Mouse (Mus musculus) layer of hippocampus, postnatal 25 days (tissue): ENCODE measurements at regions not wholly inside any gene's neighbourhood (a gene's known extent, or its start where the extent isn't known, plus 50 kb on each side); places are given as distances from the start of the nearest gene placed in this dataset.
"Not testable (repeated sequence)": the region's sequence is repeated elsewhere in the genome, so short reads cannot be mapped to it uniquely, and the experiment has no call there.

Experiments used
- DNase-seq, 2 experiments: peaks; one replicate each; pipeline ENCODE4 v3.0.0; 2022; ENCODE audit warnings: mixed read lengths in 2 of 2, low spot score in 1 of 2; ENCODE audit errors: extremely low spot score in 1 of 2

DNA sequence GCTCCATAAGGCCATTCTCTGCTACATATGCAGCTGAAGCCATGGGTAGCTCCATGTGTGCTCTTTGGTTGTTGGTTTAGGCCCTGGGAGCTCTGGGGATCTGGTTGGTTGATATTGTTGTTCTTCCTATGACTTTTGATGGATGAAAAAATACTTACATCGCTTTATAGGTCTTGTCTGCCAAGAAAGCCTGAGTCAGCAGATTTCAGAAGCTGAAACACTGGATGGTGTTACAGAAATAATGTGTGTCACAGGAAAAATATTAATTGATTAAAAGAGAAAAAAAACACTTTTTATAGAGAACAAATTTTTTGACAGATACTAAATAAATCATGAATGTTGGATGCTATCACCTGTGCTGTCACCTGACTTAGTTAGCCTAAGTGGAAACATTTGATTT is 52.4 kb upstream of the Plxna2 start:
- DNase-seq, result no peak

DNA sequence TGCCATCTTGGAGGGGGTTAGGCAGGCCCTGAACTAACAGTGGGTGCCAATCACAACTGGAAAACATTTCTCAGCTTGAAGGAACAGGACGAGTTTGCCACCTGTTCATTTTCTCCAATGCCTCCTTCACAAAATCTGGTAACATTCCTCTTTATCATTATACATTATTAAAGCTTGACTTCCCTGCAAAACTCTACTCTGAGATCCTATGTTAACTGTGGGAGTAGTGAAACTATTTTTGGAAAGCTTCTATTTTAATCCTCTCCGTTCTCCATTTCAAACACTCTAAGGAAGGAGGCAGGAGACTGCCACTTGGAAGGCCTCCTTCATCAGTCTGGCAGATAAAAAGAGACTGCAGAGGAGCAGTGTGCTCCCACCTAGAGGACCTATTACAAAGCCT is 54.1 kb upstream of the Plxna2 start:
- no peak for DNase-seq

DNA sequence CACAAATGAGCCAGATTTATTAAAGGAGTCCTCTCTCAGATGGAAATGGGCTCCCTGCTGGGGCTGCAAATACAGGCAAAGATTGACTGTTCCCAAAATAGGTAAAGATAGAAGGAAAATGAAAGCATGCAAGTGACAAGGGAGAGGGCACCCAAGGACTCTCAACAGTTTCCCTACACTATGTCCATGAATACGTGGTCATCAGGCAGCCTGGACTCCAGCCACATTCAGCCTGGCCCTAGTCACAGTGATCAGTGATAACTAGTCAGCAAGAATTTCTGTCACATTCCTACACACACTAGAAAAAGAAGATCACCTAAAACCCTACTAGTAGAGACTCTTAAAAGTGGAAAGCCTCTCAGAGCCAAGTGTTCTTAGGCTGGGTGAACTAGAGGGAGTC is 56.9 kb upstream of the Plxna2 start:
- DNase-seq, result no peak

DNA sequence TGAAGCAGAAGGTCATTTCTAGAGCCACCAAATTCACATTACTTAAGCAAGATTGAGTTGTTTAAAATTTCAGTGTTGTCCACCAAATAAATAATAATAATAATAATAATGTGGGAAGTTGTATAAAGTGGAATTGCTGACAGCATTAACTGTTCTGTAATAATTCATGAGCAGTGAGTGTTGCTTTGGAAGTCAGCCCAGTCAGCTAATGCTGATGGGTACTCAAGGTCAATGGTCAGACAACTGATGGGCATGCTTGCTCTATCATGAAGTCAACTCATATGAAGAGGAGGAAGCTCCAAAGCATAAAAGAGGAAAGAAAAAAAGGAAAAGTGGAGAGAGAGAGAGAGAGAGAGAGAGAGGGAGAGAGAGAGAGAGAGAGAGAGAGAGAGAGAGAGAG is 69.4 kb upstream of the Plxna2 start:
- DNase-seq, result no peak

DNA sequence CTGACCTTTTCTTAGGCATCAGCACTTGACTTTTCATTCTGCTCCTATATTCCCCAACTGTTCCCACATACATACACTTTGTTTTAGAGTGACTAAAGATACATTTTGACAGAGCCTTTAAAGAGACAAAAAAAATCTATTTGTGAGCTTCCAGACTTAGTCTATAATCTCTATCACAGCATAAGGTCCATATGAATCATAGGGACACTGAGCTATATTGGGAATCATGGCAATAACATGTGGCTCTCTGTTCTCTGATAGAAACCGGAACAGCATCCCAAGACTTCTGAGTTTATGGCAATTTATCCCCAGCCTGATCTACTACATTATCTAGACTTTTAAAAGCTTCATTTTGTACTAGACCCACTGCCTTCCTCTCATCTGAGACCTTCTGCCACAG is 69.8 kb upstream of the Plxna2 start:
- DNase-seq, result no peak

DNA sequence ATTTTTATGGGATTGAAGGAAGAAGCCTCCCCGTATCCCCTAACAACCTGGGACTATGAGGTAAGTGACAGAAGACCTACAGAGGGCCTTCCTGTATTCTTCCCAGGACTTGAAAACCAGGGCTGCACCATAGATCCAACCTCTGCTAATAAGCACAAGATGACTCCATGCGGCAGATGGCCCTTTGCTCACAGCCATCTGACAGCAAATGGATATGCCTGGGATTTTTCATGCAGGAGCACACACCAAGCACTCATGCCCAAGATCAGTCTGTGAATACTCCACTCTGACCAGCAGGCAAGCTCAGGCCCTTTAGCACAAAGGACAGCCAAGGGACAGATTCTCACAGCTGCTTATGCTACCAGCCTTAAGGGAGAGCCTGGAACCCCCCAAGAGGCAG is 77.1 kb upstream of the Plxna2 start:
- no peak for DNase-seq

DNA sequence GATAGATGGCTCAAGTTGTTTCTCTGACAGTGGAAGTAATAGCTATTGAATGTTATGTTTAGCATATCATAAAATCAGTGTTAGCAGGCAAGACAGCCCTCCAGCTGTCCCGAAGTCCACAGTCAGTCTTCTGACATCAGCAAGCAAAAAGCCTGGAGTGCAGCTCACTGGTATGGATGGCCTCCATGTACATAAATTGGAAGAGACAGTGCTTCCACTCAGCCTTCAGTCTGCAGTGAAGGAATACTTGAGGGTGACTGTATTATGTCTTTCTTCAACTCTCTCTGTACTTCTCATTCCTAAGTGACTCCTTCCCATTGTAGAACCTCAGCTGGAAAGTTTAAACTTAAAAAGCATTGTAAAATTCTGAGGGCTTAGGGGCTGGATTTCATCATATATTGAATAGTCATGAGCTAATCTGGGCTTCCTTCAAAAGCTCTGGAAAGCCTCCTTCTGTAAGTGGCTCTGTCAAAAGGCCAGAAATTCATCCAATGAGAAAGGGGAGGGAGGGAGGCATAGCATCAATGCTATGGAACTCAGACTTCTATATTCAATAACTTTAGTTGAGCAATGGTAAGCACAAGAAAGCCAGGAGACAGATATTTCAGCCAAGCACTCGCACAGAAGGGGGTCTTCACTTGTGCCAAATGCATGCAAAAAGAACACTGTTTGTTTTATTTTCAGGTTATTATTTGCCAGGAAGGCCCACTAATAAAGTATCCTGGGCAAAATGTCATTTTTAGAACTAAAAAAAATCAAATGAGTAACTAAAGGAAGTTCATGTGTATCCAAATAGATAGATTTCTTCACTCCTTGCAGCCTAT is 90.5 kb upstream of the Plxna2 start:
- no peak for DNase-seq

DNA sequence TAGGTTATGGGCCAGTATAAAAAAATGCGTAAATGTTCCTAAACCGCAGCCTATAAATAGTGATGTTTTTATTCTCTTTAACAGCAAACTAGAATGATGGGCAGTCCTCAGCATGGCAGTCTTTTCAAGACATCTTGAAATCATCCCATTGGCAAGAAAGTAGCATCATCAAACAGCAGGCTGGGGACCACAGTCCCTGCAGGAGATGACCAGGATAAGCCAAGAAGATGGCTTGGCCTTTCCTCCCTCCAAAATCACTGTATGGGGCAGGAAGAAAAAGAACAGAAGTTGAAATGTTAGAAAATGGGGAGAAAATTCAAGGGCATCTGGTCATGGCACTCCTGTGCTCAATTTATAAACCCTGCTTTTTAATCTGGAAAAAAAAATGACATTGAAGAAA is 93.0 kb upstream of the Plxna2 start:
- no peak for DNase-seq

DNA sequence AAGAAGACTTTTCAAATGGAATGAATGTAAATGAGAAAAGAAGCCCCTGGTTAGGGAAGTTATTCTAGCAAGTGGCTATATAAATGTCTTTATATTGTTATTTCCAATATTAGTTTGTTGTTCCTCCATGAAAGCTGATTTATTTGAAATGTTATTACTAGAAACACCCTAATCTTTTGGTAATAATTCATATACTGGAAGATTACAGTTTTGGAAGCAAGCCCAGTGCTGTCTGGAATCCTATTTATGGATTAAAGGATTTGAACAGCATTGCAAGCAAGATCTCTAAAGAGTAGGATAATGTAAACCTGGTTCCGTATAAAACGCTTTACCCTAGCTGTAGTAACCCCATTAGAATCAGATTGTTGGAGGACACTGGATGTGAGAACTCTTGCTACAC is 96.8 kb upstream of the Plxna2 start:
- DNase-seq, result no peak

DNA sequence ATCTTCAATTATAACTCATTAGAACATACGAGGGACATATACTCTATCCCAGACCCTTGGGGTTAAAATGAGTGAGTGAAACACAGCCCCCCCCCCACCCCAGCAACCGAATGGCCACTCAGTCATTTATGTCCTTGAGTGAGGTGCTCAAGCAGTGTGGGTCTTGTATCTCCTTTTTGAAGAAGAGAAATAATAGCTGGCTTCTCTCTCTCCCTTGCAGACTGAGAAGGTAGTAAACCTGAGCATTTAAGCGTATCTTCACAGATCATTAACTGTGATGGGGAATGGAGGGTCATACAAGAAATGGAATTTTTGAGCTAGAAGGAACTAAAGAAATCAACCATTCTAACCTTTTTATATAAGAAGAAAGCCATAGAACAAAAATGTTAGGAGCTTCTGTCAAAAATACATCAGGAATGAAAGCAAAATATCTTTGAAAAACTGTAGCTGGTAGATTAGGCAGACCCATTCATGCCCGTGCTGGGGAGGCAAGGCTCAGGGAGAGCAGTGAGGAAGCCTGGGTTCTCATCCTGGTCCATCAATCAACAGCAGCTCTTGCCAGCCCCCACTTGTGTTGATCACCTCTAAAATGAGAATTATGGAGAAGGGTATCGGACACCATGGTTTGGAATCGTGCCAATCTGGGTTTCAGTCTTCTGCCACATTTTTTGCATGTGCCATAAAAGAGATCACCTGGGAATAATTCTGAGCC is 98.4 kb upstream of the Plxna2 start:
- no peak for DNase-seq

DNA sequence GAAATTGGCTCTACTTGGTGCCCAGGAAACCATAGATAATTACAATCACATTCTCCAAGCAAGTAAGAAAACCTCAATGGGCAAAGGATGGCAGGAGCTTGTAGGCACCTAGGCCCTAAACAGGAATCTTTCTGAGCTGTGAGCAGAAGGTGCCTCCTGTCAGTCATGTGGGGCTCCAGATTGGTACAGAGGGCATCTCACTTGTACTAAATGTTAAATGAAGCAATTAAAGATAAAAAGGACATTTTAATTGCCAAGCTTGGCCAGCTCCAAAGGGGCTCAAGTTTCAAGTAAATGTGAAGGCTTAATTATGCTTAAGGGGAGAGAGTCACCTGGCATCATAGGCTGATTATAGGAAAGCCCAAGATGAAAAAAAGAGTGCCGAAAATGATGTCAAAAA is 101.9 kb upstream of the Plxna2 start:
- no peak for DNase-seq

DNA sequence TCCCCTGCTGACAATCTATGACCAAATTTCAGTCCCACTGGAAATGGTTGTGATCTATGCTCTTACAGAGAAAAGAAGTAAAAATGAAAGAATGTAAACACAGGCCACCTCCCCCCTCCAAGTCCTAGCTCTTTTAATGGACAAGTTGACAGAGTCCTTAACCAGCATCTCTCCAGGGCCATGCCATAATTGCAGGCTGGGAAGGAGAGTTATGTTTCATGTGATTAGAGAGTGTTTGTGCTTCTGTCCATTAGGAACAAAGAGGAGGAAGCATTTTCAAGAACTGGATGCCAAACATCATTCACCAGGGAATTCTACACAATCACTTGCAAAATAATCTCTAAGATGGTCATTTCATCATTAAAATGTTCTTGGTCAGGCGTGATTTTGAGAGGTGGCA is 109.7 kb upstream of the Plxna2 start:
- no peak for DNase-seq

DNA sequence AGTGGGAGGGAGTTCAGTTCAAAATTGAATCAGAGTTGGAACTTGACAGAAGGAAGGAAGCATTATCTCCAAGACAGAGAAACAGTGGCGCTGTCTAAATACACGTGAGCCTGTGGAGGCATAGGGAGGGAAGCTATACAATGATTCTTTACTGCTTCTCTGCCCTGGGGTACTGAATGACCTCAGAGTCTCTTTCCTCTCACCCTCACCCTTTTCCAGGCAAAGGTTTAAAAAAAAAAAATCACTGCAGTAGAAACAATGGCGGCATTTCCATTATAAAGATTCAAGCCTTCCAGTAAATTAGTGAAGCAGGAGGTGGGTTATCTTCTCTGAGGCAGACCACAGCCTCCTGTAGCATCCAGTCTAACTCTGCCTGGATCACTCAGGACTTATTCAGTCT is 112.2 kb upstream of the Plxna2 start:
- DNase-seq, result no peak

DNA sequence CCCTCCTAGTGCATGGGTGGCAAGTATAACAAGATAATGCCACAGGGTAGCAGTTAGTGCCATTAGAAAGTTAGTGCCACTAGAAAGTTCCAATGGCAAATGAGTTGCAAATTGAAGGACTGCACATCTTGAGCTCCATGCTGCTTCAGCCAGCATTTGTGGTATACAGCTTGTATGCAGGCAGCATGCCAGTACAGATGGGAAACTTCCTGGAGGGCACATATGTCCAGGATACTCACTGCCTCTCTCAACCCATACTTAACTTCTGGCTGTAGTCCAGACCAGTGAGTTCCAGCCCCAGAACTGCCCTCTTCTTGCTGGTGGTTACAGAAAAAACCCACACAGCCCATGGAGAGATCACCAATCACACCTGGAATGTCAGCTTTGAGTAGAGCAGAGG is 113.8 kb upstream of the Plxna2 start:
- no peak for DNase-seq

DNA sequence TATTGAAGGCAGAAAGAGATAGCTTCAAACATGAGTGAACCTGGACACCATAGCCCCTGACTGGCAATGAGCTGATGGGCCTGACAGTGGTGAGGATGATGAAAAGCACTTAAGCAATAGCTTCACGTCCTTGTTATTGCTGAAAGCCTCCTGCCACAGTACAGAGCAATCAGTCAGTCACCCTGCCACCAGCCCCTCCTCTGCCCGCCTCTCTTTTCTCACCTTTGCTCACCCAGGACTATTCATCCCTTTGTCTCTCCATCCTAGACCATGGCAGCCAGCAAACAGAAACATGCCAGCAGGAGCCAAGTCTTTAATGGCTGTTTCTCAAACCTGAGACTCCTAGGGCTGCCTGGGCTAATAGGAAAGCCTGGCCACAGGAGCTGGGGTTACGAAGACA is 114.5 kb upstream of the Plxna2 start:
- DNase-seq, result no peak

DNA sequence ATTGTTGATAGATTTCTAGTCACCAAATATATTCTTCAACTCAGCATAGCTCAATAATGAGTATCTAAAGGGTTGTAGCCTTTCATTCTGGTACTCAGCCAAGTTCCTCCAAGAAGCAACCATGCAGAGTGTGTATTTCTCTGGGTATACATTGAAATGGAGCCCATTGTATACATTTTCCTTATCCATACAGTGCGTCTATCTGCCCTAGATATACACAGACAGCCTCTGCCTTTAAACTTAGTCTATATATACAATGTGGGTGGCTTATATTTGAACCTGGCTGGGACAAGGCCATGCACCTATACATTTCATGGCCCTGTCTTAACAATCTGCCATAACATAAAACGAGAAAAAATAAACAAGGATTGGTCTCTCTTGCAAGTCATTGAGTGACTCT is 121.6 kb upstream of the Plxna2 start:
- no peak for DNase-seq

DNA sequence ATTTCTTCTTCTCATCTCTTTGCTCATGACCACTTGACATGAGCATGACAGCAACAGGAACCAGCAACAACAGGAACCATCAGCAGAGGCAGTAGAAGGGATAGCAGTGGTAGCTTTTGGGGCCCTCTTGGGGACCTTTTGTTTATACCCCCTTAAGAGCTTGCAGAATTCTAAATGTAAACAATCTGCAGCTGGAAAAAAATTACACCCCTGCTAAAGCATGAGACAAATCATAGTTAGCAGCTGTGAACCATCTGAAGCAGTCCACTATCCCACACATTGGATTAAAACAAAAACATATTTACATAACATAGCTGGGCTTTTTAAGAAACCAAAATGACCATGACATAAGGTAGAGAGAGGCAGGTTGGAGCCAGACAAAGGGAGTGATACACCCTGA is 126.9 kb upstream of the Plxna2 start:
- no peak for DNase-seq

DNA sequence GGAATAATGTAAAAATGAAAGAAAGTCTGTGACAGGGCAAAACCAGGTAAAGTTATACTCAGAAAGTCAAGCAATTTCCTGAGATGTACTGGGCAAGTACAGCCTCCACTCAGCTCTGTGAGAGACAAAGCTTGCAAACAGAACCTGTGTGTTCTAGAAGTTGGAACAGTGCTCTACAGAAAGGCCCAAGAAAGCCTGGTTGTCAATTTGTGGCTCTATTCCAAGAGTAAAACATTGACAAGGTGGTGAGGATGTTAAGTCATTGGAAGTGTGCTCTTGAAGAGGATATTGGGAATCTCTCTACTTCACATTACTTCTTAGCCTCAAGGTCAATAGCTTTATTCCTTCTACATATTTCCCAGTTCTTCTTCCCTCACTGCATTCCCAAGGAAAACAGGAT is 129.9 kb upstream of the Plxna2 start:
- DNase-seq, result no peak

DNA sequence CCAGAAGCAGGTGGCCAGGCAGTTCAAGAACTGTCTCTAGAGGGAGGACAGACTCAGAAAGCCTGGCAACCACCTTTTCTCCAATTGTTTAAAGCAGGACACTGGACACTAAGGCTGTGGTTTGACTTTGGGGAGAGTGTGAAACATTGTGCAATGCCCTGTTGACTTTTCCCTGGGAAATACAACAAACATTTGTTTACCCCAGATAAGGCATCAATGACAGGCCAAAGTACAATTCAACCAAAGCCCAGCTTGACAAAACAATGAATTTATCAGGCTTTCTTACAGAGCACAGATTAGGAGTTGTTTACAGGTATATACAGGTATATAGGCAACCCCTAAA is 135.3 kb upstream of the Plxna2 start:
- no peak for DNase-seq

DNA sequence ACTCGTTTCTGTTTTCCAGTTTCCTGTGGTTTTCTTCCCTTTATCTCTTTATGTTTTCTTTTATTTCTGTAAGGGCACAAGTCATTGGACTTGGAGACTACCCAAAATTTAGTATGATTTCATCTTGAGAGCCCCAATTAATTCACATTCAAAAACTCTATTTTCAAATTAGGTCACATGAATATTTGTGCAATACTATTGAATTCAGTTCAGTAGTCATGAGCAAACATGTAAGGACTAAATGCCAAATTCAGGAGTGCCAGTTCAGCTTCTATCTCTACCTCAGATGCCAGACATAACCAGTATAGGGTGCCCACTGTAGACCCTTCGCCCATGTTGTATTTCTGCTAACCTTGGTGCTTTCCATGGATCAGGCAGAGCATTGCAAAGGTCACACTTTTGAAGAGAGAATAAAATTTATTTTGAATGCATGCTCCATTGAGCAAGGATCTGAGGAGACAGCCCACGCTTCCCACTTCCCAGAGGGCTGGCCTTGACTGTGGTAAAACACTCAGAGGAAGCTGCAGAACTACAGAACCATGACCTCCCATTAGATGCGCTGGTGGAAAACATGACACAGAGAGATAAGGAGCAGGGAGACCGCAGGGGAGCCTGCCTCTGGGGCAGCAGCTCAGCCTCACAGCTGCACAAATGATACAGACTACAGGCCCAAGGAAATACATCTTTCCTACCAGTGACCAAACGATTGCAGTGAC is 135.9 kb upstream of the Plxna2 start:
- DNase-seq, result no peak

DNA sequence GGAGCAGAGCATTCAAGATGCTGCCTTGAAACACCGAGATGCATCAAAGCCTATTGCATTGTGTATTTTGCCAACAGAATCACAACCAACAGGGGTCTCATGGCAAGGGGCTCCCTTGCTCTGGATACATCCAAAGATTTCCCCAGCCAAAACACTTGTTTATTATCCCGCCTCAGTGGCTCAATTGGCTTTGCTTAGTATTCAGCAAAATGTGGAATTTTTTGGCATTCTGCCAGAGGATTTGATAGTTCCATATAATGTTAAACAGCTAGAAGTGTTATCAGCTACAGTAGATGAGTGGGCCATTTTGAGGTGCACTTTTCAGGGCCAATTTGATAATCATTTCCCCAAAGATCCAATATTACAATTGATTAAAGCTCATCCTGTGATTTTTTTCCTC is 146.7 kb upstream of the Plxna2 start:
- not testable (repeated sequence) for DNase-seq

DNA sequence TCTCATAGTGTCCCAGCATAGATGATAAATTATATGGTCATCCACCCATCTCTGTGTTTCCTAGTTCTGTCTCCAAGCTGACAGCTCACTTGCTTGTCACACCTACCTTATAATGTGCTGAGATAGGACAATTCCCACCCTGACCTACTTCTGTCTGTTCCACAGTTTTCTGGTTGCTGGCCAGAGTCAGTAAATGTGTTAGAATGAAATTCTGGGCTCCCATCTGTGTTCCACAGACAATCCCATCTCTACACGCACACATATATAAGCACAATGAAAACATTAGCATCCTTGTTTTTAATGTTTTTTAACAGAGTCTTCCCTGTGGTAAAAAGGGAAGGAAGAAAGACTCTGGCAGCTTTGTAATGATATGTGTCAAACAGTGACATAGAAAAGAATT is 165.5 kb upstream of the Plxna2 start:
- no peak for DNase-seq
